Mouse (Mus musculus): ENCODE data around the gene Sos1.
"Not testable (repeated sequence)": the region's sequence is repeated elsewhere in the genome, so short reads cannot be mapped to it uniquely, and the experiment has no call there.

Gene Sos1

GRCm38 (mm10) chr17:80420998-80421397, 59.3 kb downstream of the Sos1 start:
- DNase-seq (ENCODE audit: low spot score in 2 of 2): no peak

DNA sequence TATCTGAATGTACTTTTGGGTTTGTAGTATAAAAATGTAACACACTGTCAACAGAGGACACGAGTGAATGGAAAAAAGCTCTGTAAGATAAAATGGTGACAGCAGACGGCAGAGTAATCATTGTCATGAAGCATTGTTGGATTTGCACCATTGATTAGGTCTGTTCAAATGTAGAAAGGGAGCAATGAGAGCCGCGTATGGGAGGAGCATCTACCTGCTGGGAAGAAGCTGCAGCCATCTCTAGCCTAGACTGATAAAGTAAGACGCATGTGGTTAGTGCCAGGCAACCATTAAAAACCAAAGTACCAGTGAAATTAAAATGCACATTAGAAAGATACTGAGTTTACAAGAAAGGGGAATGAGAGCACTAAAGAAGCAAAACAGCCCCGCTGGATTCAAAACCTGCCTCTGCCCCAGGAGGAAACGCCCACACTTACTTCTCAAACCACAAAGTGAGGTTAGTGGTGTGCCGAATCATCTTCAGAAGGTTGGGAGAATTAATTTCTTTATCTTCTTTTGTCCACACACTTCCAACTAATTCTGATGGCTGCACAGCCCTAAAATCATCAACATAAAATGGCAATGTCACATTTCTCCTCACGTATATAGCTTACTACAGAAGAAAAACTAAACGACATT, 61.6 kb downstream of the Sos1 start:
- DNase-seq (ENCODE audit: low spot score in 2 of 2): no peak

GRCm38 (mm10) chr17:80411182-80411581, 69.1 kb downstream of the Sos1 start:
- DNase-seq (ENCODE audit: low spot score in 2 of 2): no peak

GRCm38 (mm10) chr17:80398243-80398642, 82.0 kb downstream of the Sos1 start:
- no peak for DNase-seq (ENCODE audit: low spot score in 2 of 2)

GRCm38 (mm10) chr17:80391423-80392403, 88.5 kb downstream of the Sos1 start:
- peak in 1 of 2 experiments; percentile 28 for DNase-seq (ENCODE audit: low spot score in 2 of 2)

DNA sequence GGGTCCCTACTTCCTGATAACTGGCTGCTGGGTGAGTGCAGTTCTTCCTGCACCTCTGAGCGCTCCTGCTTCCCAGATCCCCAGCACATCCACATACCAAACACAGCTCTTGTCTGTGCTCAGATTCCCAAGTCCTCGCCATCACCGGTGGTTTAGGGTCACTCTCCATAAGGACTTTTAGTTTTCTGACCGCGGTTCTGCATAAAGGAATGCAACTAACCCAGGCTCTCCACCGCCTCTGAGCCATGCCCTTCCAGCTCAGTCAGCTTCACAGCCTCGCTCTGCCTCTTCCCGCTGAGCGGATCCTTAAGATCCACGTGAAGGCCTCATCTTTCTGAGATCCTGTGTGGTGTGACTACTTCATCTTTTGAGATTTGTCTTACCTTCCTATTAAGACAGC, 90.2 kb downstream of the Sos1 start:
- DNase-seq (ENCODE audit: low spot score in 2 of 2): no peak

DNA sequence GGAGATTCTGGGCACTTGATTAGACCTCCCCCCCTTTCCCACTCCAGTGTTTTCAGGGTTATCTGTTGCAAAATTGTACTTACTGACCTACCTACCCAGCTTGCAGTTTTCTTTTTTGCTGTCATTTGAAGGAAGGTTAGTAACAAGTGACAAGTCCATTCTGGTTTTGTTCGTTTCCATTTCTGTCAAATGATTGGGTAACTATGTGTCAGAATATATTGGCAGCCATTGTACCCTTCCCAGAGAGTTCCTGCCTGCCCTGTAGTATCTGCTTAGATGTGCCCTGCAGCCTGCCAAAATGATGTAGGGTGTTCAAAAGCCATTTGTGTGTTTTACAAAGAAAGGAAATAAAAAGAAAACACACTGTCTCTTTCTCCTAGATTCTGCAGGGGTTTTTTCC, 94.6 kb downstream of the Sos1 start:
- no peak for DNase-seq (ENCODE audit: low spot score in 2 of 2)

- not testable (repeated sequence) for DNase-seq (ENCODE audit: low spot score in 2 of 2)
These were observed 101.9 kb downstream of the Sos1 start for GRCm38 (mm10) chr17:80378386-80378785.

DNA sequence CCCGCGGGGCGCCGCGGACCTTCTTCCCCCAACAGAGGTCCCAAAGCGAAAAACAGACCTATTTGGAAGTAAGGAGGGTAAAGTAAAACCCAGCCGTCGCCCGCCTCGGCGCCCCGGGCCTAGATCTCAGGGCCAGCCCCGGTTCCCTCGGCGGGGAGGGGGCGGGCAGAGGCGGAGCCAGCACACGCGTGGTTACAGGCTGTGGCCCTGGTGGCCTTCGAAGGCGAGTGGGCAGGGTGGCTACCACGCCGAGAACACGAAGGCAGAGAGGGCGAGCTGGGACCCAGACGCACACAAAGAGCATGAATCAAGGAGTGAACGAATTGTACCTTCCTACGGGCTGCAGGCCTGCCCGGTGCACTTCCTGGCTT, 106.5 kb downstream of the Sos1 start:
- no peak for DNase-seq (ENCODE audit: low spot score in 2 of 2)

DNA sequence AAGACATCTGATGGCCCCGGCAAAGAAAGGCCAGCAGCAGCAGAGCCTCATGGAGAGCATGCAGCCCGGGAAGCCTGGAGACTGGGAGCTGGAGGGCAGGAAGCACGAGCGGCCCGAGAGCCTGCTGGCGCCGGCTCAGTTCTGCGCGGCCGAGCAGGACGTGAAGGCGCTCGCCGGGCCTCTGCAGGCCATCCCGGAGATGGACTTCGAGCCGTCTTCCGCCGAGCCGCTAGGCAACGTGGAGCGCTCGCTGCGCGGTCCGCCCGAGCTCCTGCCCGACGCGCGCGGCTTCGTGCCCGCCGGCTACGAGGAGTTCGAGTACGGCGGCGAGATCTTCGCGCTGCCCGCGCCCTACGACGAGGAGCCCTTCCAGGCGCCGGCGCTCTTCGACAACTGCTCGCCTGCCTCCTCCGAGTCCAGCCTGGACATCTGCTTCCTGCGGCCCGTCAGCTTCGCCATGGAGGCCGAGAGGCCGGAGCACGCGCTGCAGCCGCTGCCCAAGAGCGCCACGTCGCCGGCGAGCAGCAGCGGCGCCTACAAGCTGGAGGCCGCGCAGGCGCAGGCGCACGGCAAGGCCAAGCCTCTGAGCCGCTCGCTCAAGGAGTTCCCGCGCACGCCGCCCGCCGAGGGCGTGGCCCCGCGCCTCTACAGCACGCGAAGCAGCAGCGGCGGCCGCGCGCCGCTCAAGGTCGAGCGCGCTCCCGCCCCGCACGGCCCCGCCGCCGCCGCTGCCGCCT, 107.1 kb downstream of the Sos1 start, which contains the start of gene Gm10190:
Gene Gm10190 (minus strand): TSS at position 553 of the 737 bp plus-strand sequence.
- DNase-seq (ENCODE audit: low spot score in 2 of 2): peak; percentile 82 to 90

GRCm38 (mm10) chr17:80368606-80369005, 111.6 kb downstream of the Sos1 start:
- no peak for DNase-seq (ENCODE audit: low spot score in 2 of 2)

GRCm38 (mm10) chr17:80367276-80367675, 113.0 kb downstream of the Sos1 start:
- DNase-seq (ENCODE audit: low spot score in 2 of 2): peak in 1 of 2 experiments; percentile 9

- DNase-seq (ENCODE audit: low spot score in 2 of 2): no peak
These were observed 120.0 kb downstream of the Sos1 start for GRCm38 (mm10) chr17:80360245-80360644.

DNA sequence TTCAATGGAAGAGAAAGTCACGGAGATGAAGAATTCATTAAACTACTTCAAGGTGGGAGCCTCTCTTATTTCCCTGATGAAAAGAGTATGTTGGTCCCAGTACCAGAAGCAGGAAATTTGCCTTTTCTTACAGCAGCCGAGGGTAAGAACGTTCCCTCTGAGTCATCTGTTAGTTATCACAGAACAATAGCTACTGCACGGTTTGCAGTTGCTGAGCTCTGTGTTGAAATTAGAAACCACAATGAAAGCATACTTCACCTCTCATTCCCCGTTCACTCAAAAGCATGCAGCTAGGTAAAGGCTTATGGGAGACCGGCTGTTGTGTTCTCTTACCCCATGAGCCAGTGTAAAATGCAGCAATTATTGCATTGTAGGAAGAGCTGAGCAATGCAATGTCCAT, 133.0 kb downstream of the Sos1 start:
- no peak for DNase-seq (ENCODE audit: low spot score in 2 of 2)

DNA sequence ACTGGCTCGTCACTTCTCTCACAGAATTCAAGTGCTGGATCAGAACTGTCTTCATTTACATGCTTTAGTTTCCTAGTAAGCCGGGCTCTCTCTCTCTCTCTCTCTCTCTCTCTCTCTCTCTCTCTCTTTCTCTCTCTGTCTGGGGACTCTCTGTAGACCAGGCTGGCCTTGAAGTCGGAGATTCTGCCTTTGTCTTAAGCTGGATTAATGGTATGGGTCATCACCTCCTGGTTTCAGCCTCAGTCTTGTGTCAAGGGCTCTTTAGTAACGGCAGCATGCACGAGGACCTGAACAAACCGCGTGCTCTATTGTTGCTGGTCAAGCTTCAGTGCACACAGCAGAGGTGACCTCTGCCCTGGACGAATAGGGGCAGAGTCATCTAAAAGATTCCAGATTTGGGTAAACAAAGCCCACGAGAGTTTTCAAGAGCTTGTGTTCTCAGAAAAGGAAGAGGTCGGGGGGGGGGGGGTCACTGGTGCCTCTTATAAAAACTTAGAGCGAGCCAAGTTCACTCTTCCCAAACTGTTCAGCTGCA, 133.6 kb downstream of the Sos1 start:
- DNase-seq (ENCODE audit: low spot score in 2 of 2): no peak

- no peak for DNase-seq (ENCODE audit: low spot score in 2 of 2)
These were observed 135.0 kb downstream of the Sos1 start for GRCm38 (mm10) chr17:80345277-80345676.
